Mouse (Mus musculus) kidney, adult 2 months (tissue): ENCODE measurements around the gene Efs.

Experiments
- CTCF ChIP-seq: fragments of 200-500 bp; conservative IDR thresholded peaks from 2 replicates; pipeline ENCODE4 v1.5.1; 2011; ENCODE audit warnings: low read depth, mild to moderate bottlenecking, control low read depth, low read length, moderate library complexity, mixed read lengths; ENCODE audit not compliant: insufficient read depth, insufficient read length
- POLR2A ChIP-seq: fragments of 200-500 bp; IDR thresholded peaks from one replicate; pipeline ENCODE4 v1.6.1; 2011; ENCODE audit warnings: low read depth, low read length, control low read depth

GRCm38 (mm10) chr14:54885309-54885708 lies 40.6 kb downstream of the Efs start:
- TF ChIP-seq POLR2A (no peak), CTCF (no peak)
